Mouse (Mus musculus) inflammation-experienced regulatory T-cells, adult 6 months (primary cell): Measurements from ENCODE around the gene Smyd4. TPM values are rescaled to one million over a fixed set of nuclear protein-coding genes. Genes with fewer than 3 reads are reported as not detected.
"Not testable (repeated sequence)": the region's sequence is repeated elsewhere in the genome, so short reads cannot be mapped to it uniquely, and the experiment has no call there.

Source experiments
- ATAC-seq: one replicate; pipeline ENCODE4 v1.8.0; 2017
- polyA plus RNA-seq, 3 experiments: library from polyadenylated mRNA; unstranded; fragments of 100-300 nt; shearing (Covaris generic); gene quantifications; one replicate each; pipeline ENCODE4 v1.2.1; 2017

Smyd4 gene
- polyA plus RNA-seq, 3 experiments from 2014 or later, result 10.8 to 25.4 (median 23.2) TPM

DNA sequence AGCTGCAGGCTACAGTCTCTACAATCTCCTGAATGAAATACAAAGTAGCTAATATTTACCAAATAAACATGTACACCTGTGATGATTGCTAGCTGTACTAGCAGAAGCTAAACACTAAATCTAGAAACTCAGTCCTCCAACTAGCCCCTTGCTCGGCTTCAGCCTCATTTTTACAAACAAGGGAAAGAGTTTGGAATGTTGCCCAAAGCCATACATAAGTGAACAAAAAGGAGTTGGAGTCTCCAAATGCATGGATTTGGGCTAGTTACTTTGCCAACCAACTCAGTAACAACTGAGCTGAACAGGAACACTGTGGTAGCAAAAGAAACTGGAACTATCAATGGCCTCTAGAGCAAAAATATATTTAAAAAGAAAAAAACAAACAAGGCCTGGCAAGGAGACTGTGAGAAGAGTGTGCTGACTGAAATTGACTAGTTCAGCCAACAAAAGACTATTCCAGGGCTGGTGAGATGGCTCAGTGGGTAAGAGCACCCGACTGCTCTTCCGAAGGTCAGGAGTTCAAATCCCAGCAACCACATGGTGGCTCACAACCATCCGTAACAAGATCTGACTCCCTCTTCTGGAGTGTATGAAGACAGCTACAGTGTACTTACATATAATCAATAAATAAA lies 1.6 kb upstream of the Smyd4 start:
- no peak for ATAC-seq

- no peak for ATAC-seq
Measured at GRCm38 (mm10) chr11:75347188-75347585, 1.0 kb upstream of the Smyd4 start.

DNA sequence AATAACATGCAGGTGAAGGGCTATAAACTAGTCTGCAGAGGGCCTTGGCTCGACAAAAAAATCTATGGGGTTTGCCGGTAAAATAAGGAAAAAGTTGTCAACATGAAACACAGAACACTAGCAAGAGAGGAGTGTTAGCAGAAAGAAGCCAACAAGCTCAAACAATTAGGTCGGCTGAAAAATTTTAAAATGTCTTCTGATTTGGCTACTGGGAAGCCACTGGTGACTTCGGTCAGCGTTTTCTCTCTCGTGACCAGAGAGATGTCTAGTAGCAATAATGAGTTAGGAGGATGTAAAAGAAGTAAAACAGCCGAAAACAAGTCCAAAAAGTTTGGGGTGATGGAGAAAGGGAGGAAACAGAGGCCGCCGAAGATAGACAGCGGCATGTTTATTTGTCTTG lies 637 bp upstream of the Smyd4 start:
- no peak for ATAC-seq

DNA sequence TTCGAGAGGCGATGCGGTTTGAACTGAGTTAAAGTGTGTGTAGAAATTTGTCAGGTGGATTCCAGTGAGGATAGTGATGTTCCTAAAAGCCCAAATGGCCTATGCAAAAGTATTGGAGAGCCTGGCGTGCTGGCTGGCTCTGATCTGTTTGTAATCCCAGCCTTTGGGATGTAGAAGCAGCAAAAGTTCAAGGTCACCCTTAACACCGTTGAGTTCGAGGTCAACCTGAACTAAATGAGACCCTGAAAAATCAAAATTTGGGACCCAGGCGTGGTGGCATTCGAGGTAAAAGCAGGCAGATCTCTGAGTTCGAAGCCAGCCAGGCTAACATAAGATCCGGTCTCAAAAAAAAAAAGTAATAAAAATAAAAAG lies 643 bp downstream of the Smyd4 start:
- no peak for ATAC-seq

DNA sequence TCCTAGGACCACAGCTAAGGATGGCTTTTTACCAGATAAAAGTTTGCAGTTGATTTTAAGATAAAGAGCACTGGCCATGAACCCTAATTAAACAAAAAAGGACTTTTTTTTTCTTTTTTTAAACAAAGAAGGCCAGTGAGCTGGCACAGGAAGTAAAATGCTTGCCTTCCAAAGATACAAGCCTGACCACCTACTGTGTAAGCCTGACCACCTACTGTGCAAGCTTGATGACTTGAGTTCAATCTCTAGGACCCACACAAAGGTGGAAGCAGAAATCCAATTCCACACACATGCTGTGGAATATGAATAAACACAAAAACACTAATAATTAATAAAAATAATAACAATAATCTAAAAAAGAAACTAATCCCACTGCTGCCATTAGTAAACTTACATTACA lies 3.0 kb downstream of the Smyd4 start:
- ATAC-seq, result no peak

GRCm38 (mm10) chr11:75355475-75355874 lies 7.2 kb downstream of the Smyd4 start:
- no peak for ATAC-seq

GRCm38 (mm10) chr11:75377125-75377524 lies 28.9 kb downstream of the Smyd4 start:
- ATAC-seq, result no peak

GRCm38 (mm10) chr11:75378786-75379185 lies 30.6 kb downstream of the Smyd4 start:
- not testable (repeated sequence) for ATAC-seq

DNA sequence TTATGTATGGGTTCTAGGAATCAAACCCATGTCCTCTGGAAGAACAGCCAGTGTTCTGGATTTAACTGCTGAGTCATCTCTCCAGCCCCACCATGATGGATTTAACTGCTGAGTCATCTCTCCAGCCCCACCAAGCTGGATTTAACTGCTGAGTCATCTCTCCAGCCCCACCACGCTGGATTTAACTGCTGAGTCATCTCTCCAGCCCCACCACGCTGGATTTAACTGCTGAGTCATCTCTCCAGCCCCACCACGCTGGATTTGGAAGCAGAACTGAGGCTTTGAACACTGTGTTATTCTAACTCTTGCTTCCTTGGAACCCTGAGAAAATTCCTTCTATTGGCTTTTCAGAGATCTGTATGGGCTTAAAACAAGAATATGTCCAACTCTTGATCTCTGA lies 35.3 kb downstream of the Smyd4 start:
- not testable (repeated sequence) for ATAC-seq

DNA sequence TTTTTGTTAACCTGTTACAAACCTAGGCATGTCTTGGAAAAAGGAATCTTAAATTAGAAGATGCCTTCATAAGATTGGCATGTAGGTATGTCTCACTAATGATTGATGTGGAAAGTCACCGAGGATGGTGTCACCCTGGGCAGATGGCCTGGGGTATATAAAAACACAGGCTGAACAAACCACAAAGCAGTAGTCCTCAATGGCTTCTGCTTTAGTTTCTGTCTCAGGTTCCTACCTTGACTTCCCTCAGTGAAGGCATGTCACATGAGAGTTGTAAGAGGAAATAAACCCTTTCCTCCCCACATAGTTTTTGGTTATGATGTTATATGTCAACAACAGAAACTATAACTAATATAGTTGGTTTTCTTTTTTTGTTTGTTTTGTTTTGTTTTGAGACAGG lies 47.4 kb downstream of the Smyd4 start:
- no peak for ATAC-seq

DNA sequence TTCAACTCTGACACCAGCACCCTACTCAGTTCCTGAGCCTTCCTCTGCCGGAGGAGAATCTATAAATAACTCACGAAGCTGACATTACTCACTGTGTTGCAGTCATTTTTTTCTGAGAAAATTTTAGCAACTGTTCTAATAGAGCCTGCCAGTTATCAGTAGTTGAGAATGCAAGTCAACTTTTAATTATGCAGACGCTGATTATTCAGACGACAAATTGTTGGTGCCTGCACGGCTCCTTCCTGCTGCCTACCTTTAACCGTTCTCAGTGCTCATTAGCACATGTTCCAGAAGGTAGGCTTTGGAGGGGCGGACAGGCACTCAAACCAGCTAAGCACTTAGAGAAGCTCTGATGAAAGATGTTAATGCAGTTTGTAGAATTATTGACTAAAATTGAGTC lies 49.2 kb downstream of the Smyd4 start:
- ATAC-seq, result no peak

DNA sequence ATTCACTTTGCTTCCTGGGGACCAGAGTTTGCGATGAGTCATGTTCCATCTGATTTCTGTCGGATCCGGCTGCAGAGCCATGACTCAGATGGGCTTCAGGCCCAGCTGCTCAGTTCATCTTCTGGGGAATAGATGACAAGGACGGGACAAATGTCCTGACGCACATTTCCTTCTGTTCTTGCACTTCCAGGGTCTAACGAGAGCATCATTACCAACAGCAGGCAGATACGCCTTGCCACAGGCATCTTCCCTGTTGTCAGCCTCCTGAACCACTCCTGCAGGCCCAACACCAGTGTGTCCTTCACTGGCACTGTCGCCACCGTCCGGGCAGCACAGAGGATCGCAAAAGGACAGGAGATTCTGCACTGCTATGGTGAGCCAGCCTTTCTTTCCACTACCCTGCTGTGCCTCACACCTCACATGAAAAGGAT lies 51.2 kb downstream of the Smyd4 start:
- no peak for ATAC-seq

DNA sequence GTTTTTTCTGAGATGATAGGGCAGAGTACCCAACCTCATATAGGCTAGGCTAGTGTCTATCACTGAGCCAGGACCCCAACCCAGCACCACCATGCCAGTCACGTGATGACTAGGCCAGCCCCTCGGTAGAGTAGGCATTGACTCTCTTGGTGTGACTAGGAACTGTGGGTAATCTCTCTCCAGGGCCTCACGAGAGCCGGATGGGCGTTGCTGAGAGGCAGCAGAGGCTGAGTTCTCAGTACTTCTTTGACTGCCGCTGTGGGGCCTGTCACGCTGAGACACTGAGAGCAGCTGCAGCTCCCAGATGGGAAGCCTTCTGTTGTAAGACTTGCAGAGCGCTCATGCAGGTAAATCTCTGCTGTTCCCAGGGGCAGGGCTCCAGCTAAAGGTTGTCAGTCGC lies 51.9 kb downstream of the Smyd4 start:
- no peak for ATAC-seq

GRCm38 (mm10) chr11:75402271-75402690 lies 54.0 kb downstream of the Smyd4 start:
- peak; percentile 71 for ATAC-seq

GRCm38 (mm10) chr11:75403301-75404052 lies 55.2 kb downstream of the Smyd4 start:
- ATAC-seq, result no peak

DNA sequence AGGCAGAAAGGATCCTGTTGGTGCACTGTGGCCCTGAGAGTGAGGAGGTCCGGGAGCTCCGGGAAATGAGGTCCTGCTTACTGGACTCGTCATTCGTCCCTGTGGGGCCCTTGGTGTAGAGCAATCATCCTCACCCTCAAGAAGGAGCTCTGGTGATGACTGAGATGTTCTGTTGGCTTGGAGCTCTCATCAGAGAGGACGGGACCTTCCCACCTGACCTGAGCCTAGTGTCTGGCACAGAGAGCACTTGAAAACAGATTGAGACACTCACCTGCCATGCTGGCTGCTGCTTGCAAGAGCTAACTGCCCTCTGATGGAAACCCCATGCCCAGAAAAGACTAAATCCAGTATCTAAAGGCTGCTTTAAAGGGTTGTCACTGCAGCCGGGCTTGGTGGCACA lies 56.6 kb downstream of the Smyd4 start:
- ATAC-seq, result no peak

GRCm38 (mm10) chr11:75406104-75406503 lies 57.9 kb downstream of the Smyd4 start:
- ATAC-seq, result no peak

- no peak for ATAC-seq
Measured at GRCm38 (mm10) chr11:75406865-75407264, 58.6 kb downstream of the Smyd4 start.

GRCm38 (mm10) chr11:75409679-75410575 lies 61.7 kb downstream of the Smyd4 start:
- peak; percentile 48 for ATAC-seq

DNA sequence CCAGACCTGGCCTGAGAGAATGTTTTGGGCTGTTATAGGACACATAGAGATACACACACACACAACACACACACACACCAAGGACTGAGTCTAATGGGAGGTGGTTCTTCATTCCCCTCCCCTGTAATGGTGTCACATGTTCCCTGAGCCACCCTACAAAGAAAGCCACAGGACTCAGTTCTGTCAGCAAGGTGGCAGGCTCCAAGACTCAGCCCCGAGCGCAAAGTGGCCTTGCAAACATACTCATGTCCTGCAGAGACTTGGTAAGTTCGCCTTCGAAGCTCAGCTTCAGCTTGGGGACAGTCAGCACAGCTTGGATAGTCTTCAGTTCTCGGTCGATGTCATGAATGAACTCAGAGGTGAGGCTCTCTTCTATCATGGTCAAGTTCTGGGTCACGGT lies 62.4 kb downstream of the Smyd4 start:
- no peak for ATAC-seq

GRCm38 (mm10) chr11:75415096-75415495 lies 66.9 kb downstream of the Smyd4 start:
- ATAC-seq, result peak; percentile 69

GRCm38 (mm10) chr11:75415994-75416393 lies 67.8 kb downstream of the Smyd4 start:
- peak; percentile 21 for ATAC-seq

- no peak for ATAC-seq
Measured at GRCm38 (mm10) chr11:75420037-75420436, 71.8 kb downstream of the Smyd4 start.
